Mouse (Mus musculus) ovary, adult 18-20 months (tissue): ENCODE results near the gene Ap4b1.
"Not testable (repeated sequence)": the region's sequence is repeated elsewhere in the genome, so short reads cannot be mapped to it uniquely, and the experiment has no call there.

Experiments
- DNase-seq: peaks from one replicate; pipeline ENCODE4 v3.0.0; 2022; ENCODE audit warnings: low spot score, mixed read lengths

Gene Ap4b1

DNA sequence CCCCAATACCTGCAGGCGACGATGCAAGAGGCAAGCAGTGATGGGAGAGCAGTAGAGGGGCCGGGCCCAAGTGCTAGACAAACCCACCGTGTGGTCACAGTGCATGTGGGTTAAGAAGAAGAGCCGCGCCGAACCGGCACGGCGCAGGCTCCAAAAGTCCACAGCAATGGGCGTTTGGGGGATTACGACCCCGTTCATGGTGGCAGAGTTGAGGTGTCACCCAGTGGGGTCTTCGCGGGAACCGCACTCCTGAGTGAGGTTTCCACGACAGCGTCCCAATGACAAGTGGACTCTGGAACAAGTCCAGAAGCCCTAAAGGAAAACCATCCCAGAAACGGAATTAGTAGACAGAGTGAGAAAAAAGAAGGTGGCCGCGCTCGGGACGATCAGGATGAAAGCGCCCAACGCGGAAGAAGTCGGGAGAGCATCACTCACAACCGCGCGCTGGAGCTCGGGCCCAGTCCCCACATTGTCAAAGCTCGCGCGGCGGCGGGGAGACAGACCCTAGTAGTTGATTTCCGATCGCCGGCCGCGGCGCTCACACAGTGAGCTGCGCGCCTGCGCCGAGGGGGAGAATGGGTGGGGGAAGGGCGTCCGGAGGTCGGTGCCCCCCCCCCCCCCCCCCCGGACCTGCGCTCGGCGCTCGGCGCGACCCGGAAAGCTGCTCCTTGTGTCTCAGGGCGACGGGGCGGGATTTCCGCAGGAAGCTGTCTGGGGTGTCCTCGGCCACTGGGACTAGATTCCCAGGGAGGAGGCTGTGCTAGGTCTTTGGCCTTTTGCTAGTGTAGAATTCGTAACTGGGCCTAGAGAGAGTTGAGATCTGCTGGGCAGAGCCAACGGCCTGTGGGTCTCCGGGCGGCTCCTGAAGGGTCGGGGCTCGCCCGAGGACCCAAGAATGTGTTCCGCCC, at the start of gene Ap4b1, which contains the start of the genes Dclre1b and Gm43064:
Ap4b1 (plus strand) TSS at position 630 of the 908 bp plus-strand sequence.
Dclre1b (minus strand) TSS at position 554 of the 908 bp plus-strand sequence.
Gm43064 (plus strand) TSS at position 683 of the 908 bp plus-strand sequence.
- DNase-seq, result peak; percentile 83

DNA sequence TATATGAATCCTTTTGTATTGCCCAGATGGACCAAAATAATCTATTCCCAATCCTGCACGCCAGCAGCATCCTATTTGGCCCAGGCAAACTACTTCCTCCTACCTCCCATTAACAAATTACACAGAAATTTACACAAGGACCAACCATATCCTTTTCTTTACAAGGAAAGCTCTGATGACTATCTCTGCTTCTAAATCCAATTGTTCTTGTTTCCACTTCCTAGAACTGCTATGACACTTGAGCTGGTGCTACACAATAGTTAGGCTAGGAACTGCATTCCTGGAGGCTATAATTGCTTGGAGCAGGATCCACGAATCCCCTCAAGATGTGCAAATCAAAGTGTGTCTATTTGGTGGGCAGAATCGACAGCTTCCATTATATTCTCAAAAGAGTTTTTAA, 42.5 kb upstream of the Ap4b1 start:
- no peak for DNase-seq

DNA sequence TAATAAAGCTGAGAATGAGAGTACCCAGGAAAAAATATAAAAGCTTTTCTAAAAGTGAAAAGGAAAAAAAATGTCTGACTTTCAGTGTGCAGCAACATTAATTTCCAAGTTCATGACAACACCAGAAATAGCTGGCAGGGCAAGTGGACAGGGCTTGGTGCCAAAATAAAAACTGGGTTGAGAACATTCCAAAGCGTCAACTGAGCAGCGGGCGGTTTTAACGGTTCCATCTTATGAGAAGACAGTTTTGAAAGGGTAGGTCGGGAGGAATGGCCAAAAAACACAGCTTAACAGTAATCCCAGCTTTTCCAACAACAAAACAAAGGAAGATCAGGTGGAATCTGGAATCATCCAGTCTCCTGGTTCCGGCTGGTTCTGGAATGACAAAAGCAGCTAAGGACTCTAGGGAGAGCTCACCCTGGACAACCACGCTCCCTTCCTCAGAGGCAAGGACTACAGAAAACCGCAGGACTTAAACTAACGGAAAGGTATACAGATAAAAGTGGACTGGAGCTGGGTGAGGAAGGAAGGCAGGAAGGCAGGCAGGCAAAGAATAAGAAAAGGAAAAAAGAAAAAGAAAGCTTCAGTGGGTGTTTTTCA, 37.7 kb upstream of the Ap4b1 start:
- peak; percentile 43 for DNase-seq

DNA sequence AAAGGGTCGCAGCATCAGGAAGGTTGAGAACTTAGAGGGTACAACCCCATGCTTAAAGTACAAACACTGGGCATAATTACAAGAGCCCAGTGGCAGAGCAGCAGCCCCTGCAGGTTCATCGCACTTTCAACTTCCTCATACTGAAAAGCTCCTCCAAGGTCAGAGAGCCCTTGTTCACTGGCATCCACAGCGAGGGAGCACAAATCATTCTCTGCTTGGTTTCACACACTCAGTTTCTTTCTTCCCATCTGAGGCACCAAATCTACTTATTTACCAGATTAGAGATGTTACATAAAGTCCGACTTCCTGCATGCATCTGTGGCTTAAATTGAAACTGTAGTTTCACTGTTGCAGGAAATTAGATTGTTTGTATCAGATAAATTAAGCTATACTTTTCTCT, 36.5 kb upstream of the Ap4b1 start:
- no peak for DNase-seq

DNA sequence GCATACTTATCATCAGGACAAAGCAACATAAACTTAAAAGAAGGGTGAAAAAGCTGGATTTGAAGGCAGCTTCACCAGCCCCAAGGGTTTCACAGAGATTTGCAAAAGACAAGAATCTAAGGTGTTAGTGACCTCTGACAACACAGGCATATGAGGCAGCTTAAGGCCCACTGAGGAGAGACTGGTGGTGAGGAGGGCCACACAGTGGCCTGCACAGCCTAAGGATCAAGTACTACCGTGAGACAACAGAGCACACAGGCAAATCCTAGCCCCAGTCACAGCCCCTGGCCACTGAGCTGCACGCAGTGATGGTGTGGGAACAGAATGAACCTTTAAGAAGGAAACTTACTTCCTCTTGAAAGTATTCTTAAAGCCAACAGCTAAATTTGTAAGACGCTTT, 35.8 kb upstream of the Ap4b1 start:
- DNase-seq, result no peak

DNA sequence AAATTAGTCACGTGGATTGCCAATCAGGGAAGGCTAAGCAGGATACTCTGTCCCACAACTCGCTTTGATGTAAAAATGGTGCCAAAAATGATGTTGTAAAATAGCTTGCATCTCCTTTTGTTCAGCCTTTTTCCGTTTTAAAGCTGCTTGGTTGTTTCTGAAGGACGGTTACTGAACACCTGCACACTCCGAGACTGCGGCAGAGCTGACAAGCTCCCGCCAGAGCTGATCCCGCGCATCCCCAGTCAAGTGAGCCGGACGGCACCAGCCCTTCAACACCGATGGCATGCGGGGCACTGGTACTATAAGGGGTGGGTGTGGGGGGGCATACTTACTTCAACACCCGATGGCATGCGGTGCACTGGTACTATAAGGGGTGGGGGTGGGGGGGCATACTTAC, 35.3 kb upstream of the Ap4b1 start:
- DNase-seq, result no peak

DNA sequence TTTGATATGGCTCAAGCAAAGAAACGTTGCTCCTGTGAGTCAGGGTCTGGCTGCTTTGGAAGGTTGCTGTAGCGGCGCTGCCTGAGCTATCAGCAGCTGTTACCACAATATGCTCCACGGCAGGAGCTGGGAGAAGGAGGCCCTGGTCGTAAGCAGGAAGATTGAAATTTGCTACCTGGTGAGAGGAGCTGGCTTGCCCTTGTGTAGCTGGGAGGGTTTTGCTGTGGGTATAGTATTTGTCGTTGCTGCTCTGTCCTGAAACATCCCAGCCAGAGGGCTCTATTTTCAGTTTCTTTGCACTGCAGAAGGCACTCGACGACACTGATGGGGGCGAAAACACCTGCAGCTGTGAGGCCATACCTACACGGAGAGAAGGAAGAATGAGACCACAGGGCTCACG, 31.4 kb upstream of the Ap4b1 start:
- DNase-seq, result no peak

DNA sequence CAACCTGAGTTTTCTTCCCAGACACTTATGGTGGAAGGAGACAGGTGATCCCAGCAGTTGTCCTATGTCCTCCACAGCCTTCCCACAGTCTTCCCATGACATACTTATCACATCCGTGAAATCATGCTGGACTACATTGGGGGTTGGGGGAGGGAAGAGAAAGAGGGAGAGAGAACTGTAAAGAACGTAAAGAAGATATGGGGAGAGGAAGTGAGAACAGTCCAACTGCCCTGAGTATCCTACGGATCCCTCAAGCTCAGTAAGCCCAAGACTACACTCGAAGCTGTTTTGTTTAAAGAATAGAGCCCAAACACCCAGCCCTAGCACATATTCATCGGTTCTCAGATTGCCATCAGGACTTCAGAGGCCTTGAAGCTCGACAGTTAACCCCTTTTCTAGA, 30.7 kb upstream of the Ap4b1 start:
- DNase-seq, result no peak

DNA sequence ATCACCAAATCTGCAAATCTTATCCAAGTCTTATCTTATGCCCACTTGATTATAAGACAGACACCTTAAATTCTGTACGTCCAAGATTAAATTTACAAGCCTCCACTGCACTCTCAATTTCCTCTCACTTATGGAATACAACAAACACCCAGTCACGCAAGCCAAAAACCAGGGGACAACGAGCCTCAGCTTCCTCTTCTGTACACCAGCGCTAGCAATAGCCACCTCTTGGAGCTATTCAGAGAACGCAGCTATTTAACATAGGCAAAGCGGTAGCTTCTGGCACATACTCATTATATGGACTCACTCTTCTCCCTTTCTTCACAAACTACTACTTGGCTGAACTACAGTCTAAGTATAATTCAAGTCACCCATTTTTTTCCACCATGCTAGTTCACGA, 30.1 kb upstream of the Ap4b1 start:
- no peak for DNase-seq

DNA sequence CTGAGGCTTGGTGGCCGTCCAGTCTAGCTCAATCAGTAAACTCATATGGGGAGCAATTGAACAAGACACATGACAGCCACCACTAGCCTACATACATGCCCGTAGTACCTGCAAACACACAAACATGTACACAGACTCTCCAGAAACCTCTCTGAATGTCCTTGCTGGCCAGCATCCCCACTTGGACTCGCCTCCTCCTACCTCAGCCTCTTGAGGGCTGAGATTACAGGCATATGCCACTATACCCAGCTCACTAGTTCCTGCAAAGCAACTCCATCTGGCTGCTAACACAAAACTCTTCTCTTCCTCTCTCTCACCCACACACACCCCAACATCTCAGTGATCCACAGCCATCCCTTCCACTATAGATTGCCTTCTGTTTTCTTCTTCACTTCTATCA, 29.0 kb upstream of the Ap4b1 start:
- DNase-seq, result no peak

DNA sequence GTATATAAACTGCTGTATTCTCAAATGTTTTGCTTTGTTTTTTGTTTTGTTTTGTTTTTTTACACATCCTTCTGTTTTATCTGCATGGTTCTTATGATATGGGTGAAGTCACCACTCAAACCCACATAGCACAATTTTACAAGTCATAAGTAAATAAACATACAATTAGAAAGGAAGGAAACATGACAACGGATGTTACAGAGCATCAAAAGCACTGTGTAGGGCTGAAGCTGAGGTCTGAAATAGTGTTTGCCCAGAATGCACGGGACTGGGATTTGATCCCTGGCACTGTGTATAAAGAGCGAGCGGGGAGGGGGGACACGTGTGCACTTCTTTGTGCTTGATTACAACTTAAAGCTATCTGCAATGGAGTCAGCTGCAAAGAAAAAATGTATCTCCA, 28.5 kb upstream of the Ap4b1 start:
- DNase-seq, result no peak

DNA sequence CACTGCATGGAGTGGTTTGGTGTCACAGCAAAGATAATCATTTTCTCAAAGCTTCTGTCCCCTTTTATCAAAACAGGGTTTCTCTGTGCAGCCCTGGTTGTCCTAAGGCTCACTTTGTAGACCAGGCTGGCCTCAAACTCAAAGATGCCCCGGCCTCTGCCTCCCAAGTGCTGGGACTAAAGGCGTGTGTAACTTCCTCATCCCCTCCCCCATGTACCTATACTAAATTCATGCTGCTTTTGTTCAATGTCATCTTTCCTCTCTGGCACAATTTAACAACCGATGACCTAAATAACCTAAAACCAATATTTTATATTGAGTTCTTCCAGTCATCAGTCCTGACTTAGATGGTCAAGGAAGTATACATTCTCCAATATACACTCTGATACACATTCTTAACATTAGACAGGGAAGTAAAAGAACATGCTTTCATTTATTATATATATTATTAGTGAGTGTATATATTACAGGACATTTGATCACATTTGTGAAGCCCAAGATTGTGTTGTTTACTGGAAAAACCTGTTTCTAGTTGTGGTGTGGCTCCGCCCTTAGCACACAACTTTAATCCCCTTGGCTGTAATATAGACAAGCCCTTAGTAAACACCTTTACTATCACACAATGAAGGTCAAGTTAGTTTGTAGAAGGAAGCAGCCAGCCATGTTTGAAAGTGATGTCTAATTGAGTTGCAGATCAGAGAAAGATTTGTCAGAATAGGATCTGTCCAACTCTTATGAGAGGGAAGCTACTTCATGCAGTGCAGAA, 26.3 kb upstream of the Ap4b1 start:
- DNase-seq, result no peak

DNA sequence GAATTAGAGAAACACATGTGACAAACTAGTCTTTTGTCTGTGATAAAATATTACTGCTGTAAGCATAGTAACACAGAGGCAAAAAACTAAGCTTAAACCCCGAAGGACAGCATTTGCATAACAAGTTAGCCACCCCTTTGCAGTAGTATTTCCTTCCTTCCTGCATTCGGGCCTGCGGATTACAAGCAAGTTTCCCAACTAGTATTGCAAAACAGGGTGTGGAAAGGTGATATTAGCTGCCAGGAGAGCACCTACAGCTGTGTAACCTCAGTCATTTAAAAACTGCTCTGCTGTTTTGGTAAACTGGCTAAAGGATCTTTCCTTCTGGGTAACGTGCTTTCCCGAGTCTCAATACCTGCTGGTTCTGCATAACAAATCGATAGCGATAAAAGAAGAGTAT, 22.1 kb upstream of the Ap4b1 start:
- no peak for DNase-seq

DNA sequence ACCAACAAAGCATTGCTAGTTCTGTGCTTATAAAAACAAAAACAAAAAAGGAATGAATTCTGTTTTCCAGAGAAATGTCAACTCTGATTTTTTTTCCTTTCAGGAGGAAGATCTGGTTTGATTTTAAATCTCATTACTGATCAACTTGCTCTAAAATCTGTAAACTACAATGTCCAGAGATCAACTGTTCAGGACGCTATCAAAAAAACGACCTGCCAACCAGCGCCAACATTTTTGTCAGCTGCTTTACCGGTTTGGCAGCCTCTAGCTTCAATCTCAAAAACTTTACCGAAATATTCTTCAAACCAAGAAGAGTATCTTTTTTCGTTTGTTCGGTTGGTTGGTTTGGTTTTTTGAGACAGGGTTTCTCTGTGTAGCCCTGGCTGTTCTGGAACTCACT, 20.2 kb upstream of the Ap4b1 start:
- no peak for DNase-seq

DNA sequence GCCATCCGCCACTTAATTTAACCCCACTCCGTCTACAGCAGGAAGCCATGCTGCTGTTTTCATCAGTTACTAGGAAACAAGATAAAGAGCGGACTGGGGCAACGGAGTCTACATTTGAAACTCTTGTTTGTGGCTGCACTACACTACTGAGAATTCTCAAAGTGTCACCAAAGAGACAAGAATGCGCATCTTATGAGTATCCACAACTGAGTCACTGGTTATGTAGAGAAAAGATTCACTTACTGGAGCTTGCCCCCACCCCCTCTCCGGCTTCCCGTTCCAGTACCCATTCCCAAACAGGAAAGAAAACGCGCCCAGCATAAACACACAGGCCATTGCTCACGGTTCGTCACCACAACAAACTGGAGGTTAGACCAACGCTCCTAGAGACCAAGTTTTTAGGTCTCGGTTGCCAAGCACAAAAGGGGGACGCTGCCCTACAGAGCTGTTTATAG, 19.4 kb upstream of the Ap4b1 start:
- DNase-seq, result no peak

DNA sequence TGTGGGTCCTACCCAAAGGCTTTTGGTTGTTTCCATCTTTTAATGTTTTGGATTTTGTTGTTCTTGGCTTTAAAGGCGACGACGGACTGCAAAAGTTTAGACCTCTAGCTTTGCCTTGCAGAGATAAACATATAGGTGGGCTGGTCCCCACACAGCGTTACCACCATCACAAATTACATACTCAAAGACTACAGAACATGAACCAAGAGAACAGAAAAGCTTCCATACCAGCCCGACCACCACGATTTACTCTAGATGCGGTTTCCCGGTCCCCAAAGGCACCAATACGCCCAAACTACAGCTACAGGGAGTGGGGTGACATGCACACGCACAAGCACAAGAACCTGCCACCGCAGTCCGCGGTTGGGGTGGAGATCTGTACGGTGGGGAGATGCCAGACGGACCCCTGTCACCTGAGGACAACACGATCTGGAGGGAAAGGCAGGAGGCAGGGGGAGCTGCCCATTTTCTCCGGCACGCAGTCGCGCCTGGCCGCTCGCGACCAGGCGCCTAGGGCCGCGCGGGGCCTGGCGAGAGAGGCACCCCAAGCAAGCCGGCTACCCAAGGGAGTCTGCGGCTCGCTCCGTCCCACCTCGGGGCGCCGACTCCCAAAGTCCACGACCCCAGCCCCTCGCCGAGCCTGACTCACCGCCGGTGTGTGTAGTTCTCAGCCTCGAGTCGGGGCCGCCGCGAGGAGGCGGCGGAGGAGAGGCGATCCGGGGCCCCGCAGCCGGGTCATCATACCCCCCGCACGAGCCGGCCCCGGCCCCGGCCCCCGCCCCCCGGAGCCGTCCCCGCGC, 18.8 kb upstream of the Ap4b1 start:
- no peak for DNase-seq

DNA sequence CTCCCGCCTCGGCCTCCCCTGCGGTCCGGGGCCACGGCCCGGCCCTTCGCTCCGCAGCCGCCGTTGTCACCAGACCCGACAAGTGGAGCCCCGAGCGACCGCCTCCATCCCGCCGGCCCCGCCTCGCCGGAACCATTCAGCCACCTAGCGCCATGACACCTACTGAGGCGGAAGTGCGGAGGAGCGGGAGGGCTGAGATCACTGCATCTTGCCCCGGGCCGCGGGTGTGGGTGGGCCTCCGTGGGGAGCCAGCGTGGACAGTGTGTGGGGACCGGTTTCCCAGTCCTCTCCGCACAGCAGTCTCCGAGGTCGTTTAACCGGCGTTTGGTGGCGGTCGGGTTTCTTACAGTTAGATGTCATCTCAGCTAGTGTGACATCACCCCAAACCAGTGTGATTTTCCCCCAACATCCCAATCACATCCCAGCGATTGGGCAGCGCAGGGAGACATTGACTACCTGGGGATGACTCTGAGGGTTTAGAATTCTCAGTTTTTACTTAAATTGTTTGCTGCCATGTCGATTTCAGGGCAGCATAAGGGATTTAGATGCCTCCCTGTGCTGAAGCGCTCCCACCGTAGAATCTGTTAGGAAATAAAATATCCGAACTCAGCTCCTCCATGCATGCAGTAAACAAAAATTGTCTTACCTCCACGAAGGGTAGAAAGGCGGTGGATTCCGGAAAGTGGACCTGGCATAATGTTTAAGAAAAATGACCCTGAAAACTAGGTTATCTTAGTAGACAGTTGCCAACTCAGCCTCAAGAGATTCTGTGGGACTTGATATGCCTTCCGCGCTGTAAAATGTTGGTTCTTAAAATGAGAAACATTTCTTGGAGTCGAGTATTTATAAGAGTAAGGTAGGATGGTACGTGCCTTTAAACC, 17.9 kb upstream of the Ap4b1 start, which contains the start of gene Hipk1:
Hipk1 (minus strand) TSS at position 334 of the 881 bp plus-strand sequence.
- DNase-seq, result peak; percentile 87

DNA sequence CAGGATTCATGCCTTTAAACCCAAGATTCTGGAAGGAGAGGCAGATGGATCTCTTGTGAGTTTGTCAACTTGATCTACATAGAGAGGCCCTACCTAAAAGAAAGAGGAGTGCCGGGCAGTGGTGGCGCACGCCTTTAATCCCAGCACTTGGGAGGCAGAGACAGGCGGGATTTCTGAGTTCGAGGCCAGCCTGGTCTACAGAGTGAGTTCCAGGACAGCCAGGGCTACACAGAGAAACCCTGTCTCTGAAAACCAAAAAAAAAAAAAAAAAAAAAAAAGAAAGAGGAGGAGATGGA, 17.3 kb upstream of the Ap4b1 start:
- not testable (repeated sequence) for DNase-seq

DNA sequence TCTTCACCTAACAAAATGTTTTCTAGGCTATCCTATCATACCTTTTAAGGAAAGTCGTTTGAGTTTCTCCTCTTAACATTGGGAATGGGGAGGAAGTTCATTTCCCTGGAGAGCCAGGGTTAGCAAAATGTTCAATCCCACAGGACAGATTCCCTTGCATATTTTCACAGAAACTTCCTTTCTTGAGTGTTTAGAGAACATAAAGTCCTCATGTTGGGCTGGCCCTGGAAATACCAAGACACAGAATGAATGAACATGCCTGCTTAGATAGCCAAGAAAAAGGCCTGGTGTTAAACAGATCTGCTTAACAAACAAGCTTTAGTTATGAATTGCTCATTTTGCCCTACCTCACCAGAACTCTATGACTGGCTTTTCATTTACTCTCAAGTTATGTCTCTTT, 16.8 kb upstream of the Ap4b1 start:
- no peak for DNase-seq

DNA sequence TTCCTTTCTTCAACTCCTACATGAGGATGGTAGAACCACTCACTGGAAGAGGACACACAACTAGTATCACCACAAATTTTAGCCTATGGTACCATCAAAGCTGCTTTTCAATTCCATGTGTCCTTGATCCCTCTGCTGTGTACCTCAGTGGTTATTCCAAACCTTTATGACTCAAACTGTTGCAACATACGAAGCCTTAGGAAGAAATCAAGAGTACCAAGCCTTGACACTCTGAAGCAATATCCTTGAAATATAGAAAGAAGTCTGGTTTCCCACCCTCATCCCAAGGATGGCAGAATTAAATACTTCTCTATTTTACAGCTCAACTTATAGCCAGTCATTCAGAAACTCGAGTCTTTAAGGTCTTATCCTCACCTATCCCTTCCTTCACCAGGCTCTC, 12.9 kb upstream of the Ap4b1 start:
- no peak for DNase-seq

DNA sequence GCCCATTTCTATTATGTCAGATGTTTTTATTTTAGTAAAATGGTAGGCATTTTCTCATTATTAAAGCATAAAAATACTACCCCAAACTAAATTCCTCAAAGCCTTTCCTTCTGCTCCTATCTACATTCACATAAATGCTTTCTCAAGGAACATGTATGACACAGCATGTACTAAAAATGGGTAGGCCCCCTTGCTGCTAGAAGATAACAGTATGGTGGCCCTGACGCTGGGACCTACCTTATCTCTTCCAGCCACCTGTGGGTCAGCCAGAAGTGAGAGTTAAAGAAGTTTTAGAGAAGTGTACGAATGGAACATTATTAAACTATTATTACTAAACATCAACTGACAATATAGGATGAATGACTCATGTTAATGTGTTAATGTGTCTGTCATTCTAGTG, 9.8 kb upstream of the Ap4b1 start:
- DNase-seq, result no peak
